Comparison of ENCODE assay signal across 22 mouse cellular contexts in genomic region chr6:86574495-86574894, GRCm38 (mm10). TPM values are rescaled to one million over a fixed set of nuclear protein-coding genes. Genes with fewer than 3 reads are reported as not detected.
"Had no signal": no experiment of that assay in that cellular context is flagged by ENCODE, and none has a peak within 500 bp of the region (broad histone marks: within the 10 kb centered on the region; RNA-seq: fewer than 3 reads in every experiment).

No protein-coding gene starts in this region.

- DNase-seq: heart, adult 18-20 months; heart, postnatal 10 days; heart, postnatal 4 days; kidney, adult 18-20 months; kidney, adult 8-10 months; kidney, postnatal 10 days; kidney, postnatal 25 days; kidney, postnatal 4 days; liver; liver, embryonic 13.5 days had no signal

- H3K4me3 ChIP-seq: heart, embryonic 10.5 days; heart, embryonic 12.5 days; hindbrain, embryonic 10.5 days; hindbrain, embryonic 12.5 days; intestine, embryonic 15.5 days; layer of hippocampus, adult 2 months; left cerebral cortex, adult 2 months; limb, embryonic 10.5 days; limb, embryonic 12.5 days; liver, embryonic 13.5 days; liver, embryonic 15.5 days had no signal

- H3K27ac ChIP-seq: heart, embryonic 10.5 days; hindbrain, embryonic 10.5 days; hindbrain, embryonic 12.5 days; hindbrain, embryonic 14.5 days; intestine, embryonic 15.5 days; layer of hippocampus, adult 2 months; left cerebral cortex, adult 2 months; limb, embryonic 10.5 days; limb, embryonic 12.5 days; liver, embryonic 13.5 days; liver, embryonic 15.5 days had no signal

RNA-seq across cellular contexts. Expression of gene Asprv1, which starts 53.5 kb away (rescaled TPM):
- total RNA-seq: heart, adult 18-20 months; heart, adult 8-10 months had no signal
